Mouse (Mus musculus): ENCODE measurements around the gene Ube2a.

Gene Ube2a

GRCm38 (mm10) chrX:36901655-36902054, 28.0 kb downstream of the Ube2a start:
- DNase-seq (ENCODE audit: low spot score) = no peak

DNA sequence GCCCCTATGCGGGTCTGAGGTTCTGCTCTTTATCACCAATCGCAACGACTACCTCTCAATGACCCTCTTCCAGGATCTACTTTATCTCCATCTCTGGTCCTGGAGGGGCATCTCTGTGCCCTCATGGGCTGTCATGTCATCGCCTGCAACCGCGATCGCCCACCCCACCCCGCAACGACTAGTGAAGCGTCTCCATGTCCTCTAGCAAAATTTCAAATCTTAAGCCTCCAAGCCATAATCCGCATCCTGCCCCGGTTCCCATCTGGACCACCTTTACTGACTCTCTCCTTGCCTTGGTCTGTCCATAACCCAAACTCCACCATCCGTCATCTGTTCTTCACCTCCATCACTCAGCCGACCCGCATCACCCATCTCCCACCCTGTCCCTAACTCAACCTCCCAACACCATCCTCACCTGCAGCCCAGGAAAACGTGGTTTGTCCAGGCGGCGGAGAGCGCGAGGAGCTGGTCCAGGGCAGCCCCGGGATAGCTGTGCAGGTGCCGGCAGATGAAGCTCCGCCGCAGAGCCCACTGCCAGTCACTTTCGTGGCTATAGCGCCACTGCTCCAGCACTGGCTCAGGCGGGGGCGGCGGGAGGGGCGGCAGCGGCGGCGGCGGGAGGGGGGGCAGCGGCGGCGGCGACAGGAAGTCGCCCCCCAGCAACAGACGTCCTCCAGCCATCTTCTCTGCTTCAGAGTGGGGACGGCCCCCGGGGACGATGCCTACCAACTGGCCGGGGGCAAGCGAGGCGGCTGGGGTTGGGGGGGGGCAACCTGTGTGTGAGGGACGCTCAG, 28.8 kb downstream of the Ube2a start, which contains the start of gene Nkrf:
Nkrf (minus strand) TSS at position 579 of the 794 bp plus-strand sequence.
- DNase-seq (ENCODE audit: low spot score) = peak; percentile 19

GRCm38 (mm10) chrX:36903115-36903768, 29.5 kb downstream of the Ube2a start:
- DNase-seq (ENCODE audit: low spot score) = peak; percentile 95

DNA sequence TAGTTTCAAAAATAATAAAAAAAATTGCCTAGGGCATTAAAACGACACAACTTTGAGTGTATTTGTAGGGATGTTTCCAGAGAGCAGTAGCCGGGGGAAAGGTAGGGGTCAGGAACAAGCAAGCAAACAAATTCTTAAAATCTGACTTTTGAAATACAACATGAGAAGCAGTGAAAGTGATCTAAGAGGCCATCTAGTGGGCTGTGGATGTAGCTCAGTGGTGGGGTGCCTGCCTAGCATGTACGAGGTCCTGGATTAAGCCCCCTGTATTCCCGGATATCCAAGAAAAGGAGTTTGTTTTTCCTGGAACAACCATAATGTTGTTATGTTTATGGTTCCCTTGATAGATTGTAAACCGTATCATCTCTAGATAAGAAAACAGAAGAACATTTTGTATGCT, 32.8 kb downstream of the Ube2a start:
- peak; percentile 10 for DNase-seq (ENCODE audit: low spot score)

DNA sequence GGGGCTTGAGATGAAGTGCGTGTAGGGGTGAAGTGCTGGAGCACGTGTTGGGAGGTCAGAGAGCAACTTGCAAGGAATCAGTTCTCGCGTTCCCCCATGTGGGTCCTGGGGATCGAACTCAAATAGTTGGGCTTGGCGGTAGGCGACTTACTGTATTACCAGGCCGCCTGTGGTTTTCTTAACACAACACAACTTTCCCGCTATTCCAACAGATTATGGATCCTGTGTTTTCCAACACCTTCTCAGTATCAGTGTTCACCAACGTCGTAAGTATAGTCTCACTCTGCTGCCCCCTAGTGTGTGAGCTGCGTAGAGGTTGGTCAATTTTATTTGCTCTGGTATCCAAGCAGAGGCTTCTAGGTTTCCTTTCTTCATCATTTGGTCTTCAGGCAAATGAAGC, 37.6 kb downstream of the Ube2a start:
- DNase-seq (ENCODE audit: low spot score) = peak; percentile 70

DNA sequence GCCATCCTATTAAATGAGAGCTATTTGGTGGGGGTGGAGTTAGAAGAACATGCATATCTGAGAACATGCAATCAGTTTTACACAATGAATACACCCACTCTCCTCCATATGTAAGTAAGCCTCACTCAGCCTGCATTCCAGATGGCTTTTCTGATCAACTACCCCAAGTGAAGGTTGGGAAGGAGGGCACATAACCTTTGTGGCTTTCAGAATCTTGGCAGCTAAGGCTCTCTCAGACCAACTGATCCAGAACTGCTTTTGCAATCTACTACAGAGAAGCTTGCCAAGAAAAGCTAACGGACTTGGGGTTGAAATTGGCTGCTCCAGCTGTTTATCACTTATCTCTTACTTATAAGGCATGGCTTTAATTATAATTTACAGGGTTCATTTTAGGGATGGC, 44.0 kb downstream of the Ube2a start:
- no peak for DNase-seq (ENCODE audit: low spot score)

- no peak for DNase-seq (ENCODE audit: low spot score)
Observed at GRCm38 (mm10) chrX:36921346-36921745, 47.6 kb downstream of the Ube2a start.

- DNase-seq (ENCODE audit: low spot score) = no peak
Observed at GRCm38 (mm10) chrX:36928791-36929190, 55.1 kb downstream of the Ube2a start.

GRCm38 (mm10) chrX:36929694-36930093, 56.0 kb downstream of the Ube2a start:
- DNase-seq (ENCODE audit: low spot score) = no peak

GRCm38 (mm10) chrX:36930574-36930973, 56.9 kb downstream of the Ube2a start:
- peak; percentile 29 for DNase-seq (ENCODE audit: low spot score)
